Mouse (Mus musculus) liver, adult 2 months (tissue): Measurements from ENCODE around the gene Ddc. TPM values are rescaled to one million over a fixed set of nuclear protein-coding genes. Genes with fewer than 3 reads are reported as not detected.

Experiments
- DNase-seq: peaks from one replicate; pipeline ENCODE4 v3.0.0-alpha.2; 2011; ENCODE audit warnings: low read depth, low spot score; ENCODE audit errors: extremely low read depth
- H3K27ac ChIP-seq: fragments of 200-500 bp; replicated peaks from 2 replicates; pipeline ENCODE4 v1.5.1; 2012; ENCODE audit warnings: low read depth, mild to moderate bottlenecking, control low read depth, inconsistent platforms, low read length; ENCODE audit not compliant: insufficient read depth
- H3K27me3 ChIP-seq: fragments of 200-500 bp; 2 replicates; pipeline ENCODE4 v1.6.1; 2012; ENCODE audit warnings: mild to moderate bottlenecking, moderate library complexity, low read length, inconsistent platforms; ENCODE audit not compliant: control insufficient read depth, insufficient read depth
- H3K36me3 ChIP-seq: fragments of 200-500 bp; 2 replicates; pipeline ENCODE4 v1.6.1; 2012; ENCODE audit warnings: low read length, inconsistent platforms; ENCODE audit not compliant: control insufficient read depth, insufficient read depth
- H3K4me1 ChIP-seq: fragments of 200-500 bp; 2 replicates; pipeline ENCODE4 v1.6.1; 2011; ENCODE audit warnings: low read length; ENCODE audit not compliant: control insufficient read depth, insufficient read depth
- H3K4me3 ChIP-seq: fragments of 200-500 bp; 2 replicates; pipeline ENCODE4 v1.5.1; 2011; ENCODE audit warnings: low read depth, mild to moderate bottlenecking, control low read depth, low read length, moderate library complexity; ENCODE audit not compliant: insufficient read depth
- H3K79me2 ChIP-seq: fragments of 200-500 bp; 2 replicates; pipeline ENCODE4 v1.6.1; 2012; ENCODE audit warnings: inconsistent platforms, mild to moderate bottlenecking, low read length, moderate library complexity; ENCODE audit not compliant: control insufficient read depth, insufficient read depth
- H3K9ac ChIP-seq: fragments of 200-500 bp; 2 replicates; pipeline ENCODE4 v1.6.1; 2012; ENCODE audit warnings: low read depth, mild to moderate bottlenecking, control low read depth, inconsistent platforms, low read length
- CTCF ChIP-seq: fragments of 200-500 bp; IDR thresholded peaks from 2 replicates; pipeline ENCODE4 v1.5.1; 2011; ENCODE audit warnings: low read depth, low read length, control low read depth
- POLR2A ChIP-seq: fragments of 200-500 bp; IDR thresholded peaks from 2 replicates; pipeline ENCODE4 v1.6.1; 2011; ENCODE audit warnings: low read length, control low read depth; ENCODE audit not compliant: insufficient read depth; ENCODE audit errors: extremely low read depth
- WGBS: fragments of 180-500 bp; shearing (Covaris S2); methylation state at CpG from one replicate; pipeline ENCODE4 v1.1.7; 2018; 5-methylcytosine and 5-hydroxymethylcytosine counted together
- polyA plus RNA-seq: library from polyadenylated mRNA; depleted of rRNA; stranded (reverse); fragments of >200 nt; gene quantifications from 2 replicates; pipeline ENCODE4 v1.2.3, GENCODE M21; 2012
- total RNA-seq: library from RNA; depleted of rRNA; stranded (reverse); fragments of >200 nt; gene quantifications from 2 replicates; pipeline ENCODE4 v1.2.3, GENCODE M21; 2014

Ddc gene
- total and polyA plus RNA-seq, 2 experiments: 56.4 to 82.3 TPM

GRCm38 (mm10) chr11:11776822-11777174 lies 121.1 kb downstream of the Ddc start:
- TF ChIP-seq POLR2A: no peak
- TF ChIP-seq CTCF: no peak
- H3K36me3 ChIP-seq: no peaks in the 10 kb centered on the region
- WGBS: 82% methylated on average over 7 of the region's 7 CpGs

GRCm38 (mm10) chr11:11776071-11776821 lies 121.7 kb downstream of the Ddc start:
- Histone ChIP-seq H3K4me1 (no peaks in the 10 kb centered on the region), H3K4me3 (no peak overlapping the region), H3K27ac (no peak overlapping the region), H3K36me3 (no peaks in the 10 kb centered on the region), H3K27me3 (no peaks in the 10 kb centered on the region), H3K79me2 (no peaks in the 10 kb centered on the region), H3K9ac (no peak overlapping the region)
- DNase-seq: no peak
- no peak for TF ChIP-seq POLR2A
- TF ChIP-seq CTCF: no peak
- 72% methylated on average over 4 of the region's 4 CpGs for WGBS

More at GRCm38 (mm10) chr11:11776822-11777174, 121.1 kb downstream of the Ddc start:
- Histone ChIP-seq H3K27ac (no peak overlapping the region), H3K27me3 (no peaks in the 10 kb centered on the region), H3K79me2 (no peaks in the 10 kb centered on the region), H3K4me3 (no peak overlapping the region), H3K9ac (no peak overlapping the region), H3K4me1 (no peaks in the 10 kb centered on the region)
- DNase-seq: no peak

GRCm38 (mm10) chr11:11774893-11775292 lies 123.1 kb downstream of the Ddc start:
- Histone ChIP-seq H3K27me3 (no peaks in the 10 kb centered on the region), H3K4me1 (no peaks in the 10 kb centered on the region), H3K4me3 (no peak overlapping the region), H3K27ac (no peak overlapping the region), H3K79me2 (no peaks in the 10 kb centered on the region), H3K9ac (no peak overlapping the region), H3K36me3 (no peaks in the 10 kb centered on the region)
- TF ChIP-seq CTCF: no peak
- no peak for TF ChIP-seq POLR2A
- DNase-seq: no peak
- WGBS: 85% methylated on average over 5 of the region's 5 CpGs

- H3K4me1 ChIP-seq: no peaks in the 10 kb centered on the region
- no peak for DNase-seq
- no peak overlapping the region for H3K9ac ChIP-seq
- H3K27ac ChIP-seq: no peak overlapping the region
- no peaks in the 10 kb centered on the region for H3K27me3 ChIP-seq
- no peaks in the 10 kb centered on the region for H3K79me2 ChIP-seq
- no peaks in the 10 kb centered on the region for H3K36me3 ChIP-seq
- no peak overlapping the region for H3K4me3 ChIP-seq
- TF ChIP-seq POLR2A (no peak), CTCF (no peak)
- WGBS: 88% methylated on average over 4 of the region's 4 CpGs
Measured at GRCm38 (mm10) chr11:11774384-11774783, 123.6 kb downstream of the Ddc start.

GRCm38 (mm10) chr11:11772196-11772595 lies 125.7 kb downstream of the Ddc start:
- H3K4me3 ChIP-seq: no peak overlapping the region
- no peak overlapping the region for H3K27ac ChIP-seq
- no peaks in the 10 kb centered on the region for H3K27me3 ChIP-seq
- TF ChIP-seq CTCF (no peak), POLR2A (no peak)
- no peaks in the 10 kb centered on the region for H3K36me3 ChIP-seq
- H3K9ac ChIP-seq: no peak overlapping the region
- no peaks in the 10 kb centered on the region for H3K79me2 ChIP-seq
- DNase-seq: no peak
- no peaks in the 10 kb centered on the region for H3K4me1 ChIP-seq
- WGBS: 84% methylated on average over 4 of the region's 4 CpGs

- 93% methylated on average over 3 of the region's 3 CpGs for WGBS
- no peak for DNase-seq
- H3K36me3 ChIP-seq: no peaks in the 10 kb centered on the region
- H3K27ac ChIP-seq: no peak overlapping the region
- H3K79me2 ChIP-seq: no peaks in the 10 kb centered on the region
- H3K9ac ChIP-seq: no peak overlapping the region
- no peaks in the 10 kb centered on the region for H3K27me3 ChIP-seq
- H3K4me1 ChIP-seq: no peaks in the 10 kb centered on the region
- no peak overlapping the region for H3K4me3 ChIP-seq
- no peak for TF ChIP-seq POLR2A
- TF ChIP-seq CTCF: no peak
Measured at GRCm38 (mm10) chr11:11770691-11771090, 127.3 kb downstream of the Ddc start.
